Mouse (Mus musculus) brown adipose tissue, adult 24 weeks (tissue): ENCODE data around the gene Sec23a. TPM values are rescaled to one million over a fixed set of nuclear protein-coding genes. Genes with fewer than 3 reads are reported as not detected.
A peak's percentile ranks its signal among the peaks of the same experiment; 100 is the strongest.
"Not testable (repeated sequence)": the region's sequence is repeated elsewhere in the genome, so short reads cannot be mapped to it uniquely, and the experiment has no call there.

Experiments used
- H3K27ac ChIP-seq: fragments of 200-500 bp; replicated peaks from 2 replicates; pipeline ENCODE4 v1.5.1; 2012; ENCODE audit warnings: low read depth, mild to moderate bottlenecking, low read length
- H3K4me1 ChIP-seq: fragments of 200-500 bp; 2 replicates; pipeline ENCODE4 v1.6.1; 2012; ENCODE audit warnings: low read length, mixed read lengths; ENCODE audit not compliant: control insufficient read depth, insufficient read depth, insufficient read length
- H3K4me3 ChIP-seq: fragments of 200-500 bp; 2 replicates; pipeline ENCODE4 v1.5.1; 2012; ENCODE audit warnings: low read depth, mild to moderate bottlenecking, low read length, moderate library complexity; ENCODE audit not compliant: insufficient read depth
- polyA plus RNA-seq: library from polyadenylated mRNA; stranded (reverse); fragments of >200 nt; gene quantifications from 2 replicates; pipeline ENCODE4 v1.2.4, GENCODE M21; 2012; ENCODE audit not compliant: missing spikeins, insufficient read depth, insufficient read length

Sec23a gene
- polyA plus RNA-seq, result 15.7 and 16.2 TPM in 2 replicates

GRCm38 (mm10) chr12:59011844-59012709 lies at the start of gene Sec23a:
Sec23a (minus strand) TSS chr12:59012017.
- Histone ChIP-seq H3K4me1 (no peaks in the 10 kb centered on the region), H3K4me3 (peak within 1 kb of the TSS; percentile 98), H3K27ac (peak within 1 kb of the TSS; percentile 79)

DNA sequence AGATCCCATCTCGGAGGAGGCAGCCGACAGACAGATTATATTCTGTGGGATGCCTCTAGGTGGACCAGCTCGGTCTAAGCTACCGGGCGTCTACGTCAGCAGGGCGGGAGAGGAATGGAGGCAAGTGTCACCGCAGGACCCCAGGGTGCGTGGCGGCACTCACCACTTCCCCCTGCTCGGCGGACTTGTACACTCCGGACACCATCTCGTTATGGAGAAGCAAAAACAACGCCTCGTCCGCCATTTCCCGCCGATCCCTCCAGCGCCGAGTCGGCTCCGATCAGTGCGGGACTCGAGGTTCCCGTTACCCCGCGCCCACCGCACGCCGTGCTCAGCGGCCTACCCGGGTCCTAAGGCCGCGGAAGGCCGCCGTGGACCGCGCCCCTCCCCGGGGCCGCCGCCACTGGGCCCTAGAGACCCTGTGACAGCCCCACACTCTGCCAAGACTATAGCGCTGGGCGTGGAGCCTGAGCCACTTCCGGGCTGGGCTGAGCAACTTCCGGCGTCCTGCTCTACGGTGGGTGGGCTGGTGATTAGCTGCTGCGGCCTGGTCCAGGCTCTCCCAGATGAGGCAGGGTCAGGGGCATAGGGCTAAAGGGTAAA lies 49.3 kb upstream of the Sec23a start, which contains the start of gene Trappc6b:
Gene Trappc6b, minus strand, starts transcription at position 480 of the 603 bp plus-strand sequence.
- peaks cover 18% of the 10 kb centered on the region for H3K4me1 ChIP-seq
- H3K4me3 ChIP-seq, result peak within 1 kb of the TSS; percentile 98
- H3K27ac ChIP-seq, result peak within 1 kb of the TSS; percentile 96

- Histone ChIP-seq H3K4me1 (peaks cover 18% of the 10 kb centered on the region), H3K4me3 (peak overlapping the region; percentile 98), H3K27ac (peak overlapping the region; percentile 96)
Observed at GRCm38 (mm10) chr12:59060322-59060721, 48.5 kb upstream of the Sec23a start.

DNA sequence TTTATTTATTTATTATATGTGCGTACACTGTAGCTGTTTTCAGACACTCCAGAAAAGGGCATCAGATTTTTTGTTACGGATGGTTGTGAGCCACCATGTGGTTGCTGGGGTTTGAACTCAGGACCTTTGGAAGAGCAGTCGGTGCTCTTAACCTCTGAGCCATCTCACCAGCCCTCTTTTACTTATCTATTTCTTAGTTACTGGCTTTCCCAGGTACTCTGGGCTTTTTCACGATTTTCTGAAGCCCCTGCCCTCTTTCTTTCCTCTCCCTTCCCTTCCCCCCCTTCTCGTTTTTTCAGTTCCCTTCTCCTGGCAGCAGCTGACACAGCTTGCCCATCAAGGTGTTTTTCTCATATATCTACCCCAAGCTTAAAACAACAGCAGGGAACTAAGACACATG lies 46.4 kb upstream of the Sec23a start:
- H3K4me3 ChIP-seq, H3K27ac ChIP-seq: not testable (repeated sequence)
- peaks cover 26% of the 10 kb centered on the region for H3K4me1 ChIP-seq

DNA sequence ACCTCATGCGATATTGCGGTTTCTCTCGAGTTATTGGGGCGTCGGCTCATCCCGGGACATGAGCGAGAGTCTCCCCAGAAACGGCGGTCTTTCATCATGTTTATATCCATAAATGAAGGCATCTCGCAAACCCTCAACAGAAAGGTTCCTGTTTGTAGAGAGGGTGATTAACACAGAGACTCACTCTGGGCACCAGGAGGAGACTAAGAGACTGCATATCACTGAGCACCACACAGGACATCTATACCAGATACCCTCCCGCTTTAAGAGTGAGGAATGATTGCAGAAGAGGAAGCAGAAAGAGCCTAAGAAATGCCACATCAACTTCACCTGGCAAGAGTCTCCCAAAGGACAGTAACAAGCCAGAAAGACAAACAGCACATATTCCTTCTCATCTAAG lies 44.4 kb upstream of the Sec23a start:
- H3K27ac ChIP-seq, result 0 out of 2 replicates have a peak overlapping the region, but pooled peaks have one; percentile 36
- H3K4me3 ChIP-seq, result no peak overlapping the region
- peaks cover 26% of the 10 kb centered on the region for H3K4me1 ChIP-seq

DNA sequence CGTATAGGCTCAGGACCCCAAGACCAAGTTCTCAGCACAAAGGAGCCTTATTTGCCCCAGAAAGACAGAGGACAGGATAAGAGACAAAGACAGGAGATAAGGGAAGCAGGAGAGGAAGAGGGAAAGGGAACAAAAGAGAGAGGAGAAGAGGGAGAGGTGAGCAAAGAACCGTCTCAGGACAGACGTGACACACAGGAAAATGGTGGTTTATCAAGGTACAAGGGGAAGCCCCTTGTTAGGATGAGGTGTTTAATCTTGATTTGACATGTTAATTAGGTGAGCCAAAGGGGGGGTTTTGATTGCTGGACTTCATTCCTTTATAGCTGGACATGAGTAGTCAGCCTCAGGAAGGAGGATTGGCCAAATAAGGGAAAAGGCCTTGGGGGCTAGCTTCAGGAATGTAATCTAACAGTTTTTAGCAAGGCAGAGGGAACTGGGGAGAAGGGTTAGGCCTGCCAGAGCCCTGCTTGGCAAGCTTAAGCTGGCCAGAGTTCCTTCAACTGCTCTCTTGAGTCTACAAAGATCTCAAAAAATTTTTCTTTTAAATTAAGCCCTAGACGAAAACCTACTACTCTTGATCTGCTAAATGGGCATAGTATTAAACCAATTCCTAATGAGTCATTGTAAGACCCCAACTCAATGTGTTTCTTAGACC lies 43.5 kb upstream of the Sec23a start:
- peak overlapping the region; percentile 92 for H3K27ac ChIP-seq
- peaks cover 26% of the 10 kb centered on the region for H3K4me1 ChIP-seq
- no peak overlapping the region for H3K4me3 ChIP-seq

DNA sequence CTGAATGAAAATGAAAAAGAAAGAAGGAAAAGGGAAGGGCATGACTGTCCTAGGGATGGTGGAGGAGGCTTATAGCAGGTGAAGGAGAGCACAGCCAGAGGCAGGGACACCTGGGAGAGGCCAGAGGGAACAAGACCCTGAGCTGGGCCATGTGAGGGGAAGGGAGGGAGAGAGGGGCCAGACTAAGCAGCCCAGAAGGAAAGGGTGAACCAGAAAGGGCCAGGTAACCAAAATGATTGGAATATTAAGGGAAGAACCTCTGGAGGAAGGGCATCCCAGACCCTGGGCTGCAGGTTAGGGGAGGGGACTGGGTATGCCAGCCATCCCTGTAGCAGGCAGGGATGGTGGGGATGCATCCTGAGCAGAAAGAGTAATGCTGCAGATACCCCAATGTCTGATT lies 42.2 kb upstream of the Sec23a start:
- Histone ChIP-seq H3K27ac (no peak overlapping the region), H3K4me1 (peaks cover 18% of the 10 kb centered on the region)

DNA sequence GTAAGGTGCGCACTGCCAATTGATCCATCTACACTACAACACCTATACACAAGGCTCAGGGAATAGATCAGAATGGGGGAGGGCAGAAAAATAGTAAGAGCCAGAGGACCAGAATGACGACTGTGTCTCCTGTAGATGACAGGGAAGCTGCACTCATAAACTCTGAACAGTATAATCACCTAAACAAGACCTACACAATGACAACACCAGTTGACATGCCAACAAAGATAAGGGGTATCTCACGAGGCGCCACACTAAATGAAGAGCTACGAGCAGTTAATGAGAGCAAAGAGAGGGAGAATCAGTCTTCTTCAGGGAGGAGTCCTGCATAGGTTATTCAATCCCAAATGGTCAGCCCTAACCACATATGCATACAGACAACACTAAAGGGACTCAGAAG lies 41.3 kb upstream of the Sec23a start:
- H3K4me1 ChIP-seq, result peaks cover 15% of the 10 kb centered on the region
- no peak overlapping the region for H3K27ac ChIP-seq
- H3K4me3 ChIP-seq, result no peak overlapping the region

More for the DNA sequence above, 42.2 kb upstream of the Sec23a start:
- no peak overlapping the region for H3K4me3 ChIP-seq

DNA sequence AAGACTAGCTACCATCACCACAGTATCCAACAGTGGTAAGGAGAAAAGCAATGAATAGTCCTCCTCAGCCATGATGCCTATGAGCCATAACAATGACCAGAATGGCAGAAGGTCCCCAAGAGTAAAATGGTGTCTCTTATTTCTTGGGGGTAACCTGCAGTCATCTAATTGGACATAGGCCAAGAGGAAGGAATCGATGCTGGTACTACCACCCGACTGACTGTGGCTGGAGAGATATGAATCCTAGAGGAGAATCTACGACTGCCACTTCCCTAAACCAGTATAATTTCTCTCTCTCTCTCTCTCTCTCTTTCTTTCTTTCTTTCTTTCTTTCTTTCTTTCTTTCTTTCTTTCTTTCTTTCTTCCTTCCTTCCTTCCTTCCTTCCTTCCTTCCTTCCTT lies 40.7 kb upstream of the Sec23a start:
- Histone ChIP-seq H3K4me3 (no peak overlapping the region), H3K4me1 (peaks cover 15% of the 10 kb centered on the region), H3K27ac (no peak overlapping the region)

DNA sequence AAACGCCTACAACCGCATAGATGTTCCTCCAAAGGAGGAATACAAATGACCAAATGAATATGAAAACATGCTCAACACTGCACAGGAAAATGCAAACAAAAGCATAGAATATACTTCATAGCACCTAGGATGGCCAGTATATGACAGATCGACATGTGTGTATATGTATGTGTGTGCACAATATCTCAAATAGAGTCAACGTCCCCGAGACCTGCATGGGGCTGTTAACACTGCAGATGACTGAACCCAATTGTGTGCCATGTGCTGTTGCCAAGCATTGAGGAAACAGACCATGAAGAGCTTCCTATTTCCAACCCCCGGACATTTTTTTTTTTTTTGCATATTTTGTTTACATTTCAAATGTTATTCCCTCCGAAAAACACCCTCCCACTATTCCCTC lies 29.0 kb upstream of the Sec23a start:
- H3K4me1 ChIP-seq, result no peaks in the 10 kb centered on the region
- H3K4me3 ChIP-seq, result no peak overlapping the region
- H3K27ac ChIP-seq, result no peak overlapping the region

DNA sequence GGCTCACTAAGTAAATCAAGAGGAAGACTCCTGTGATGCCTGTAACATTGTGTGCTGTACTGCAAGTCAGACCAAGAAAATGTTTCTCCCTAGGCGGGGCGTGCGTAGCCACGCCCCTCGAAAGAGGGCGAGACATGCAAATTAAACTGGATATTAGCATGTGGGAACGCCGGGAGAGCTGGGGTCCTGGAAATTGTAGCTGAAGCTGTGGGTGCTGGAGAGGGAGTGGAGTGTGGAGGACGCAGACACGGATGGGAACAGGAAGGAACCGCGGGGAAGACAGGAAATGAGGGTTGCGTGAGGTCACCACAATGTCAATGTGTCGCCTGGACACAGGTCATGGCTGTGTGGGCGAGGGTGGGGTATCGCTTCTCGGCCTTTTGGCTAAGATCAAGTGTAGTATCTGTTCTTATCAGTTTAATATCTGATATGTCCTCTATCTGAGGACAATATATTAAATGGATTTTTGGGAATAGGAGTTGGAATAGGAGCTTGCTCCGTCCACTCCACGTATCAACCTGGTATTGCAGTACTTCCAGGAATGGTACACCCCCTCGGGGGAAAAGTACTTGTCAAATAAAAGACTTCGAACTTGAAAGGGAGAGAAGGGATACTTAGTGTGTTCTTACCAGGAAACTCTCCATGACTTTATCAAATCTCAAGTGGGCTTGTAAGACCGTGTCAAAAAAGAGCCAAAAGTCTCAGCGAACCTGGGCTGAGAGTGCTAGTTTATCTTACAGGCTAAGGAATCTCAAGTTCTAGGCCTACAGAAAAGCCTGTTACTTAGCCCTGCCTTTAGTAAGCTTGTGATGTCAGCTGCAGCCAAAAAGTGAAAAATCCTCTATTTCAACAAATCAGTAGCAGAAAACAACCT lies 28.4 kb upstream of the Sec23a start:
- H3K4me3 ChIP-seq, result peak overlapping the region; percentile 49
- H3K4me1 ChIP-seq, result no peaks in the 10 kb centered on the region
- H3K27ac ChIP-seq, result peak overlapping the region; percentile 89

- no peak overlapping the region for H3K27ac ChIP-seq
- no peak overlapping the region for H3K4me3 ChIP-seq
- H3K4me1 ChIP-seq, result no peaks in the 10 kb centered on the region
Observed at GRCm38 (mm10) chr12:59039162-59039970, 27.5 kb upstream of the Sec23a start.

GRCm38 (mm10) chr12:59032101-59032500 lies 20.3 kb upstream of the Sec23a start:
- Histone ChIP-seq H3K27ac (no peak overlapping the region), H3K4me1 (no peaks in the 10 kb centered on the region), H3K4me3 (no peak overlapping the region)

- H3K27ac ChIP-seq, result no peak overlapping the region
- H3K4me1 ChIP-seq, result no peaks in the 10 kb centered on the region
- H3K4me3 ChIP-seq, result no peak overlapping the region
Observed at GRCm38 (mm10) chr12:59021306-59021705, 9.5 kb upstream of the Sec23a start.
